Mouse (Mus musculus): ENCODE measurements at regions not wholly inside any gene's neighbourhood (a gene's known extent, or its start where the extent isn't known, plus 50 kb on each side); places are given as distances from the start of the nearest gene placed in this dataset.

DNA sequence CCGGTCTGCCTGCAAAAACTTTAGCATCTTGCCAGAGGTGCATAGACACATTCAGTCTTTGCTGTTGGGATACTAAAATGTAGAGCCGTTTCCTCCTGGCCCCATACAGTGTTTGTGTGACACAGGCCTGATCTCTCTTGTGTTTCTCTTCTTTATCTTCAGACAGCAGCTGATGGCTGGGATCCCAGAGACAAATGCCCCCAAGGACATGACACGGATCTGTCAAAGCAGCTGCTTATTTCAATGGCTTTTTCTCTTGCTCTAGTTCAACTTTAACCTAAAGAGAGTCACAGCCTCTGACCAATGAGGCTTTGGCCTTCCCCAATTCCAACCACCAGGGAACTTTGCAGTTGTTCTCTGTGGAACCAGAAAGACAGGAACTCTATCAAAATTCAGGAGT, 211.7 kb upstream of the Fam19a5 start:
- ATAC-seq (replicated peaks), result no peak
- 60% methylated on average over 3 of the region's 3 CpGs for WGBS
- peaks cover 10% of the 10 kb centered on the region for H3K4me1 ChIP-seq
- H3K9ac ChIP-seq, result no peak overlapping the region
- no peaks in the 10 kb centered on the region for H3K9me3 ChIP-seq
- no peak overlapping the region for H3K27ac ChIP-seq
- no peak overlapping the region for H3K4me3 ChIP-seq
- H3K4me2 ChIP-seq, result no peak overlapping the region
- no peaks in the 10 kb centered on the region for H3K36me3 ChIP-seq (replicated peaks)
- H3K27me3 ChIP-seq (replicated peaks), result no peaks in the 10 kb centered on the region

GRCm38 (mm10) chr15:87333527-87333926, 210.6 kb upstream of the Fam19a5 start:
- H3K36me3 ChIP-seq (replicated peaks), result no peaks in the 10 kb centered on the region
- H3K27me3 ChIP-seq (replicated peaks), result no peaks in the 10 kb centered on the region
- H3K4me2 ChIP-seq, result no peak overlapping the region
- ATAC-seq (replicated peaks), result no peak
- no peaks in the 10 kb centered on the region for H3K9me3 ChIP-seq
- H3K9ac ChIP-seq, result no peak overlapping the region
- no peak overlapping the region for H3K4me3 ChIP-seq
- no peak overlapping the region for H3K27ac ChIP-seq
- H3K4me1 ChIP-seq, result peaks cover 10% of the 10 kb centered on the region
- WGBS, result 52% methylated on average over 4 of the region's 4 CpGs

- H3K4me1 ChIP-seq, result peaks cover 10% of the 10 kb centered on the region
- no peak overlapping the region for H3K9ac ChIP-seq
- no peak overlapping the region for H3K27ac ChIP-seq
- no peaks in the 10 kb centered on the region for H3K36me3 ChIP-seq (replicated peaks)
- no peak overlapping the region for H3K4me2 ChIP-seq
- no peaks in the 10 kb centered on the region for H3K27me3 ChIP-seq (replicated peaks)
- 71% methylated on average over 4 of the region's 4 CpGs for WGBS
- H3K9me3 ChIP-seq, result no peaks in the 10 kb centered on the region
- H3K4me3 ChIP-seq, result no peak overlapping the region
- ATAC-seq (replicated peaks), result no peak
These were observed 209.7 kb upstream of the Fam19a5 start for GRCm38 (mm10) chr15:87334430-87334829.

- H3K36me3 ChIP-seq (replicated peaks), result no peaks in the 10 kb centered on the region
- H3K4me1 ChIP-seq, result peaks cover 10% of the 10 kb centered on the region
- no peaks in the 10 kb centered on the region for H3K27me3 ChIP-seq (replicated peaks)
- H3K9ac ChIP-seq, result no peak overlapping the region
- H3K27ac ChIP-seq, result 0 out of 2 replicates have a peak overlapping the region, but pooled peaks have one; percentile 9
- 69% methylated on average over 4 of the region's 4 CpGs for whole genome bisulfite sequencing
- H3K4me3 ChIP-seq, result no peak overlapping the region
- ATAC-seq (replicated peaks), result no peak
- no peaks in the 10 kb centered on the region for H3K9me3 ChIP-seq
- no peak overlapping the region for H3K4me2 ChIP-seq
These were observed 208.8 kb upstream of the Fam19a5 start for GRCm38 (mm10) chr15:87335324-87335723.

DNA sequence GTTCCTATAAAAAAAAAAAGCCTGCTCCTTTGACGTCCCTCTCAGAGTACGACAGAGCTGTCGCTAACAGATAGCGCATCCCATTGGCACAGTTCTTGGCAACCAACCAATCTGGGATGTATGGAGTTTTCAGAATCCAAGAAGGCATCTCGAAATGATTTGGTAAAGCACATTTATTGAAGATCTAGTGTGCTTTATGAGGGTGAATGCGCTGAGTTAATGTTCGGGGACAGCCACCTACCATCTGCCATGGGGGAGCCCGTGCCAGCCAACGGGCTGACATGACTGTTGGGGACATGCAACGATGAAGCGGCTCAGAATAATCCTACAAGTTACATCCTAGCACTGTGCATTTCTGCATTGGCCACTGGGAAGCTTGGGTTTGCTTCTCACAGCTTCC, 208.4 kb upstream of the Fam19a5 start:
- Histone ChIP-seq H3K27ac (no peak overlapping the region), H3K4me3 (no peak overlapping the region)

GRCm38 (mm10) chr15:87339904-87340303, 204.2 kb upstream of the Fam19a5 start:
- Histone ChIP-seq H3K4me1 (peaks cover 6% of the 10 kb centered on the region; the same call in 1 of the 2 replicates), H3K9ac (no peak overlapping the region), H3K36me3 (replicated peaks) (no peaks in the 10 kb centered on the region), H3K4me2 (no peak overlapping the region), H3K27me3 (replicated peaks) (no peaks in the 10 kb centered on the region), H3K9me3 (no peaks in the 10 kb centered on the region), H3K4me3 (no peak overlapping the region), H3K27ac (no peak overlapping the region)
- 32% methylated on average over 3 of the region's 3 CpGs for WGBS
- no peak for ATAC-seq (replicated peaks)

More for the DNA sequence above, 208.4 kb upstream of the Fam19a5 start:
- H3K4me1 ChIP-seq, result peaks cover 10% of the 10 kb centered on the region
- H3K9ac ChIP-seq, result no peak overlapping the region
- ATAC-seq (replicated peaks), result no peak
- 68% methylated on average over 11 of the region's 11 CpGs for WGBS
- H3K9me3 ChIP-seq, result no peaks in the 10 kb centered on the region
- H3K36me3 ChIP-seq (replicated peaks), result no peaks in the 10 kb centered on the region
- H3K27me3 ChIP-seq (replicated peaks), result no peaks in the 10 kb centered on the region
- no peak overlapping the region for H3K4me2 ChIP-seq

DNA sequence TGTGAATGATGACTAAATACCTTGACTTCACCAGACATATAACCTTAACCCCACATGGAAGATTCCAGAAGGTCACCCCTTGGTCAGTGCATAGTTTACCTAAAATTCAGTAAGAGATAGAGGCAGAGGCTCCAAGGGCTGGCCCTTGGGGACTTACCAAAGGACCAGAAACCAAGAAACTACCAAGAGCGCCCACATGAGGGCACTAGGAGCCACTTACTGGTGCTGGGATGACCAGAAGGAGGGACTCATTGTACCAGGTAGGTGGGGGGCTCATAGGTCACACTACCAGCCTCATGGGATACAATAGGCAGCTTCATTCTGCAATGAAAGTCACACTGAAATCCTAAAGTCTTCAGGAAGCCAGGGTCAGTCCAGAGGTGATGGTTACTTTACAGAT, 201.4 kb upstream of the Fam19a5 start:
- Histone ChIP-seq H3K9ac (no peak overlapping the region), H3K36me3 (replicated peaks) (no peaks in the 10 kb centered on the region), H3K27me3 (replicated peaks) (no peaks in the 10 kb centered on the region), H3K9me3 (no peaks in the 10 kb centered on the region), H3K27ac (no peak overlapping the region), H3K4me1 (no peaks in the 10 kb centered on the region), H3K4me2 (no peak overlapping the region), H3K4me3 (no peak overlapping the region)
- WGBS, result 97% methylated on average over 1 of the region's 1 CpGs
- no peak for ATAC-seq (replicated peaks)

- no peak; the same call in 1 of the 2 replicates for ATAC-seq (replicated peaks)
- H3K27me3 ChIP-seq (replicated peaks), result no peaks in the 10 kb centered on the region
- no peak overlapping the region for H3K9ac ChIP-seq
- no peaks in the 10 kb centered on the region for H3K36me3 ChIP-seq (replicated peaks)
- no peak overlapping the region for H3K4me3 ChIP-seq
- peaks cover 7% of the 10 kb centered on the region; the same call in 1 of the 2 replicates for H3K4me1 ChIP-seq
- WGBS, result 57% methylated on average over 3 of the region's 3 CpGs
- no peak overlapping the region for H3K4me2 ChIP-seq
- no peaks in the 10 kb centered on the region for H3K9me3 ChIP-seq
- H3K27ac ChIP-seq, result no peak overlapping the region
These were observed 198.3 kb upstream of the Fam19a5 start for GRCm38 (mm10) chr15:87345826-87346225.

- no peak overlapping the region for H3K4me3 ChIP-seq
- H3K9ac ChIP-seq, result no peak overlapping the region
- no peaks in the 10 kb centered on the region for H3K36me3 ChIP-seq (replicated peaks)
- H3K27me3 ChIP-seq (replicated peaks), result no peaks in the 10 kb centered on the region
- WGBS, result 34% methylated on average over 11 of the region's 11 CpGs
- peaks cover 7% of the 10 kb centered on the region; the same call in 1 of the 2 replicates for H3K4me1 ChIP-seq
- peak overlapping the region; percentile 42 for H3K27ac ChIP-seq
- H3K4me2 ChIP-seq, result no peak overlapping the region
- no peaks in the 10 kb centered on the region for H3K9me3 ChIP-seq
- peak; percentile 75; the same call in 1 of the 2 replicates for ATAC-seq (replicated peaks)
These were observed 194.4 kb upstream of the Fam19a5 start for GRCm38 (mm10) chr15:87349533-87350247.

GRCm38 (mm10) chr15:87352812-87353211, 191.3 kb upstream of the Fam19a5 start:
- Histone ChIP-seq H3K27me3 (replicated peaks) (no peaks in the 10 kb centered on the region), H3K4me1 (peaks cover 7% of the 10 kb centered on the region; the same call in 1 of the 2 replicates), H3K4me3 (no peak overlapping the region), H3K4me2 (no peak overlapping the region), H3K9me3 (no peaks in the 10 kb centered on the region), H3K36me3 (replicated peaks) (no peaks in the 10 kb centered on the region), H3K9ac (no peak overlapping the region), H3K27ac (no peak overlapping the region)
- WGBS, result 70% methylated on average over 8 of the region's 8 CpGs
- ATAC-seq (replicated peaks), result no peak

GRCm38 (mm10) chr15:87353886-87354285, 190.2 kb upstream of the Fam19a5 start:
- H3K36me3 ChIP-seq (replicated peaks), result no peaks in the 10 kb centered on the region
- no peak overlapping the region for H3K4me2 ChIP-seq
- 86% methylated on average over 11 of the region's 11 CpGs for WGBS
- no peak overlapping the region for H3K9ac ChIP-seq
- H3K4me1 ChIP-seq, result peaks cover 7% of the 10 kb centered on the region; the same call in 1 of the 2 replicates
- no peak overlapping the region for H3K27ac ChIP-seq
- no peaks in the 10 kb centered on the region for H3K27me3 ChIP-seq (replicated peaks)
- no peak overlapping the region for H3K4me3 ChIP-seq
- no peaks in the 10 kb centered on the region for H3K9me3 ChIP-seq
- no peak for ATAC-seq (replicated peaks)

DNA sequence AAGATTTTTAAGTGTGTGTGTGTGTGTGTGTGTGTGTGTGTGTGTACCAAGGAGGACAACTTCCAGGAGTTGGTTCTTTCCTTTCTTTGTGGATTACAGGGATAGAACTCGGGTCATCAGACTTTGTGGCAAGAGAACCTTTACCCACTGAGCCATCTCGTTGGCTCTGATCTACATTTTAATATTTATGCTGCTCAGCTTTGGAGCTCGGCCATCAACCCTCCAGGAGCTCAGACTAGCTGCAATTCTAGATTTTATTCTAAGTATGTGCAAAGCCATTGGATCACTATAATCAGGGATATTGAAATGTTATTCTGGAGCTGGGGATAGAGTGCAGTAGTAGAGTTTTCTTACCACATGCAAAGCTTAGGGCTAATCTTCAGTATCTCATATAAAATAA, 183.6 kb upstream of the Fam19a5 start:
- Histone ChIP-seq H3K9me3 (no peaks in the 10 kb centered on the region), H3K9ac (no peak overlapping the region), H3K4me3 (no peak overlapping the region), H3K4me2 (no peak overlapping the region), H3K27me3 (replicated peaks) (no peaks in the 10 kb centered on the region), H3K27ac (no peak overlapping the region), H3K4me1 (no peaks in the 10 kb centered on the region), H3K36me3 (replicated peaks) (no peaks in the 10 kb centered on the region)
- 62% methylated on average over 3 of the region's 3 CpGs for WGBS
- ATAC-seq (replicated peaks), result no peak

DNA sequence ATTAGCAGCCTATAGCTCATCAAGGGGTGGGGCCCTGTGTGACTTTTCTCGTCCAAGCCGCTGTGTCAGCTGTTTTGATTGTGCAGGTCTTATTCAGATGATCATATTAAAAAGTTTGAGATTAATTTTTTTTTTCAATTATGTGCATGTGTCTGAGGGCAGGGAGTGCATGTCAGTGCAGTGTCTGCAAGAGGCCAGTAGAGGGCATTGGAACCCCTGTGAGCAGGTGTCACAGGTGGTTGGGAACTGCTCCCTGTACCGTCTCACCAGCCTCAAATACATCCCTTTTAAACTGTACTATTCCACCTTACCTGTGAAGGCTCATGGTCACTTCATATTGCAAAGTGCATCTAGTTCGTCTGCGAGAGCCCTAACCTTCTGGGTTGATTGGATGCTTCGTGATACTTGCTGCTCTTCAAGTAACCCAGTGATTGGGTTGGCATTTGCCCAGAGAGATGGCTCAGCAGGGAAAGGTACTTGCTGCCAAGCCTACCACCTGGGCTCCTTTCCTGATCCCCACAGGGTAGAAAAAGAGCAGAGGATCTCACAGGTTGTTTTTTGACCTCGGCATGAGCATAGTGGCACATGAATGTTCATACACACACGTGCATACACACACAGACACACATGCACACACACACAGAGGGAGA, 178.3 kb upstream of the Fam19a5 start:
- Histone ChIP-seq H3K27ac (no peak overlapping the region), H3K36me3 (replicated peaks) (no peaks in the 10 kb centered on the region), H3K9me3 (no peaks in the 10 kb centered on the region), H3K4me1 (no peaks in the 10 kb centered on the region), H3K9ac (no peak overlapping the region), H3K4me3 (no peak overlapping the region), H3K27me3 (replicated peaks) (no peaks in the 10 kb centered on the region), H3K4me2 (no peak overlapping the region)
- 50% methylated on average over 8 of the region's 8 CpGs for WGBS
- no peak for ATAC-seq (replicated peaks)

Measured in midbrain, embryonic 15.5 days (tissue).